Mouse (Mus musculus) cortical plate, adult 2 months (tissue): ENCODE measurements around the gene Tmem199. TPM values are rescaled to one million over a fixed set of nuclear protein-coding genes. Genes with fewer than 3 reads are reported as not detected.

Experiments used
- H3K27ac ChIP-seq: fragments of 200-500 bp; 2 replicates; pipeline ENCODE4 v1.5.1; 2012; ENCODE audit warnings: low read length, control low read depth, inconsistent platforms; ENCODE audit not compliant: insufficient read depth
- H3K4me1 ChIP-seq: fragments of 200-500 bp; 2 replicates; pipeline ENCODE4 v1.6.1; 2011; ENCODE audit warnings: low read length; ENCODE audit not compliant: control insufficient read depth, insufficient read depth
- H3K4me3 ChIP-seq: fragments of 200-500 bp; 2 replicates; pipeline ENCODE4 v1.5.1; 2011; ENCODE audit warnings: mild to moderate bottlenecking, low read length, control low read depth; ENCODE audit not compliant: insufficient read depth
- CTCF ChIP-seq: fragments of 200-500 bp; IDR thresholded peaks from 2 replicates; pipeline ENCODE4 v1.5.1; 2011; ENCODE audit warnings: mild to moderate bottlenecking, control low read depth, low read length; ENCODE audit not compliant: insufficient read depth; ENCODE audit errors: extremely low read depth
- POLR2A ChIP-seq: fragments of 200-500 bp; IDR thresholded peaks from 2 replicates; pipeline ENCODE4 v1.6.1; 2011; ENCODE audit warnings: mild to moderate bottlenecking, low read length, control low read depth; ENCODE audit not compliant: insufficient read depth; ENCODE audit errors: extremely low read depth
- polyA plus RNA-seq: library from polyadenylated mRNA; depleted of rRNA; stranded (reverse); fragments of >200 nt; gene quantifications from 2 replicates; pipeline ENCODE4 v1.2.3, GENCODE M21; 2012

Tmem199 gene
- polyA plus RNA-seq, 1 experiment: 57.8 TPM

DNA sequence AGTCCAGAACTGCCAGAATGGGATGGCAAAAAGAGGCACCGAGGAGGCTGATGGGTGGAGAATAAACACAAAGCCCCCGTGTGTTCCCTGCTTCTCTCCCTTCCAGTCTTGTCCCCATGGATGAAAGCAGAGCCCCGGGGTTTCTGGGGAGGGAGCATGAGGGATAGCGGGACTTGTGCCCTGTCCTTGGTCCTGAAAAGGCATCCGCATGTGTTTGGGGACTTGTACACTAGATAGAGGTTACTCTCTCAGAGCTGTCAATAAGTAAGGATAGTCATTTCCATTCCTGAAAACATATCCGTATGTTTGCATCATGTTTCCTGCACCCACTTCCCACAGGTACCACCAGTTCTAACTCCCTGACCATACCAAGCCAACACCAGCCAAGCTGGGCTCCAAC, 16.1 kb downstream of the Tmem199 start:
- H3K4me3 ChIP-seq: peak overlapping the region; percentile 96
- peaks cover 2% of the 10 kb centered on the region; the same call in 1 of the 2 replicates for H3K4me1 ChIP-seq
- no peak overlapping the region for H3K27ac ChIP-seq
- no peak for TF ChIP-seq CTCF
- TF ChIP-seq POLR2A: no peak

DNA sequence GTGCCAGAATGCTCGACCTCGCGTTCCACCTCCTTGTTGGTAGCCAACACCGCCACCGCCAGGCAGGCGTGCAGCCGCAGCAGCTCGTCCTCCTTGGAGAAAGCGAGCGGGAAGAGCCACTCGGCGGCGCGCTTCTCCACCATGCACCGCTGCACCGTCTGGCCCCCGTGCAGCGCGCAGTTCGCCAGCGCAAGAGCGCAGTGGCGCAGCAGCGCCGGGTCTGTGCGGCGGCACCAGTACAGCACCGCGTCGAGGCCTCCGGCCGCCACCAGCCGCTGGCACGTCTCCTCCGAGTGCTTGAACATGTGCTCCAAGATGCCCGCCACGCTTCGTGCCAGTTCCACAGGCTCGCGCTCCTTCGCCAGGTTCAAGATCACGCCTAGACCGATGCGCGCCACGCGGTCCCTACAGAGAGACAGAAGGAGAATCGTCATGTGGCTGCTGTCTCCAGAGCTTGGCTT, 21.2 kb downstream of the Tmem199 start:
- peak overlapping the region; percentile 17 for H3K4me3 ChIP-seq
- no peak for TF ChIP-seq POLR2A
- 0 out of 2 replicates have a peak, but pooled peaks have one; percentile 16 for TF ChIP-seq CTCF
- H3K27ac ChIP-seq: no peak overlapping the region
- H3K4me1 ChIP-seq: peaks cover 2% of the 10 kb centered on the region; the same call in 1 of the 2 replicates

DNA sequence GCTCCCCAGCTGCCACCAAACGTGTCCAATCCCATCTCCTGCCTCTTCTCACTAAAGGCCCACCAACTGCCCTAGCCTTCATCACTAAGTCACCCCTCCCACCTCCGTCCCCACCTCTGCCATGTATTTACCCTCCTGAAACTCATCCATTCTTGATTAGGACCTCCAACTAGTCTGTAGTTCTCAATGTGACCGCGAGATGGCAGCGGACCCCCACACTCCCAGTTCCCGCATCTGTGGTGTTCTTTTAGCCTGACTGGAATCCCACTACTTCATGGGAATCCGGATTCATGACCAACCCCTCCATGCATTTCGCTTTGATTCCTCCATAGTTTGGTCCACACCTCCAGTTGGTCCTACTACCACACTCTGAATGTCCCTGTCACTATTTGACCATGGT, 23.8 kb downstream of the Tmem199 start:
- Histone ChIP-seq H3K27ac (no peak overlapping the region), H3K4me1 (peaks cover 2% of the 10 kb centered on the region; the same call in 1 of the 2 replicates), H3K4me3 (no peak overlapping the region)
- TF ChIP-seq CTCF: peak; percentile 81
- no peak for TF ChIP-seq POLR2A

DNA sequence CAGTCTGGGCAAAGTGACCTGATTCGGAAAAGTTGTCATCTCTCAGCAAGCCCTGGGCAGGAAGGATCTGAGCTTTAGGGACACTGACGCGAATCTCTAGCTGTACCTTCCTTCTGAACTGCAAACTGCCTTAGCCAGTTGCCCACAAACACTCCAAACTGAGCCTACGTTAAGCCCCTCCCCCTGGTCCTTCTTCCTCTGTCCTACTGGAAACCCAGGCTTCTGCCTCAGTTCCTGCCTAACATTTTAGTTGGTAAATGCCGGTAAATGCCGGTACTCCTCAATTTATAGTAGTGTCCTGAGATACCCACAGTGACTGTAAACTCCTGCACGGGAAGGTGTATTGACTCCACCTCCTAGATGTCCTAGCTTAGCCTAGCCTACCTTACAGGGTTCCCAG, 28.3 kb downstream of the Tmem199 start:
- no peaks in the 10 kb centered on the region for H3K4me1 ChIP-seq

DNA sequence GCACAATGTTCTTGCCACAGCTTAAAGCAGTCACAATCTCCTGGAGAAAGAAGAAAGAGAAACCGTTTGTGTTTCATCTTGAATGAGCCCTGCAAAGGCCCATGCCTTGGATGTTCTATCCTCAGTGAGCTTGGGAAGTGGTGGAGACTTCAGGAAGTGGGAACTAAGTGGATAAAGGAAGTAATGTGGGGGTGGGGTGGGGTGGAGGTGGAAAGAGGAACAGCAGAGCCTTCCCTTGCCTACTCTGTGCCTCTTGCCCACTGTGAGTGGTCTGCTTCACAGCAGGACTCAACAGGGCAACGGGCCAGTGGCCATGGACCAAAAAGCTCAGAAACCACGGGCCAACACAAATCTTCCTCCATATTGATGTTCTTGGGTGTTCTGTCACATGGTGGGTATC, 36.7 kb downstream of the Tmem199 start:
- no peak overlapping the region for H3K4me3 ChIP-seq
- no peak for TF ChIP-seq CTCF
- no peak for TF ChIP-seq POLR2A
- H3K4me1 ChIP-seq: no peaks in the 10 kb centered on the region
- no peak overlapping the region for H3K27ac ChIP-seq

More for the DNA sequence above, 28.3 kb downstream of the Tmem199 start:
- TF ChIP-seq CTCF (no peak), POLR2A (no peak)
- Histone ChIP-seq H3K27ac (no peak overlapping the region), H3K4me3 (no peak overlapping the region)

DNA sequence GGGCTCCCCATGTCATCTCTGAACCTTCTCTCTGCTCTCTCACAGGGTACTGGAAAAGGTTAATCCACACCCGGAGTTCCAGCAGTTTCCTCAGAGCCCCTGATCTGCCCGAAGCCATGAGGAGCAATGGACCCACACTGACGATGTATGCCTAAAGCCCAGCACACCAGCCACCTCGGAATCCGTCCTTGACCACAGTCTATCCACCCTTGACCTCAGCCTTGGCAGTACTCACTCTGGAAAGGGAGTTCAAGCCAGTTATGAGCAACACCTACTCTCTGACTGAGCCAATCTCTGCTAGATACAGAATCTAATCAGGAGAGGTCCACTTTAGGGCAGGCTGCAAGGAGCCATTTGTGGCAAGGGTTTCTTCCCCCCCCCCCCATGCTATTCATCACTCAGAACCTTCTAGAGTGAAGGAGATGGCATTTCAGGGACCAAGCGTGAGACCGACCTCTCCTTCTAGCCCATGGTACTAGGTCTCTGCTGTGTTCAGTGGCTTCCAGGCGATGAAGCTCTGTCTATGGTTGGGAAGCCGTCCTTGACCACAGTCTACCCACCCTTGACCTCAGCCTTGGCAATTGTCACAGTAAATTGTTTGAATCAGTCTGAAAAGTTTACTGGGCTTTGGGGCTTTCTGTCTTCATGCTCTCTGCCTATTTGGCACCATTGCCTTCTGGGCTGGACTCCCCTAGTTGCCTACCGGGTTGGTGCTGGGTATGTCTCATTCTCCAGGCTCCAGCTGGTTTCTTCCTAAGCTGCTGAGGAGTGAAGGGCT, 40.5 kb downstream of the Tmem199 start:
- no peaks in the 10 kb centered on the region; the same call in 1 of the 2 replicates for H3K4me1 ChIP-seq
- no peak for TF ChIP-seq CTCF
- no peak for TF ChIP-seq POLR2A
- no peak overlapping the region for H3K4me3 ChIP-seq
- no peak overlapping the region for H3K27ac ChIP-seq

DNA sequence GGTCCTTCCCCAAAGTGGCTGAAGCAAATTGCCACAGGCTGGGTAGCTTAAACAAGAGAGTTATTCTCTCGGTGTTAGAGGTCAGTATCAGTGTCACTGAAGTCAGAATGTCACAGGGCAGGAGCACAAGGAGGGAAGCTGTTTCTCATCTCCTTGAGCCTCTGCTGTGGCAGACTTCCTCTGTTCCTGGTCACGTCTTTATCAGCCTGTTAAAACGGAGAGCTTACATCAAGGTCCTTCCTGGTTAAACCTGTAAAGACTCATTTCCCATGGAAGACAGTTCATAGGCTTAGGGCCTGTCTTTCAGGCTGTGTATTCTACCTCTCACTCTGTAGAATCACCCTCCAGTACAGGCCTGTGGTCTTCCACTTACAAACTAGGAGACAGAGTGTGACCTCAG, 44.0 kb downstream of the Tmem199 start:
- no peak overlapping the region for H3K27ac ChIP-seq
- H3K4me1 ChIP-seq: peaks cover 2% of the 10 kb centered on the region
- TF ChIP-seq CTCF (no peak), POLR2A (no peak)
- no peak overlapping the region for H3K4me3 ChIP-seq

DNA sequence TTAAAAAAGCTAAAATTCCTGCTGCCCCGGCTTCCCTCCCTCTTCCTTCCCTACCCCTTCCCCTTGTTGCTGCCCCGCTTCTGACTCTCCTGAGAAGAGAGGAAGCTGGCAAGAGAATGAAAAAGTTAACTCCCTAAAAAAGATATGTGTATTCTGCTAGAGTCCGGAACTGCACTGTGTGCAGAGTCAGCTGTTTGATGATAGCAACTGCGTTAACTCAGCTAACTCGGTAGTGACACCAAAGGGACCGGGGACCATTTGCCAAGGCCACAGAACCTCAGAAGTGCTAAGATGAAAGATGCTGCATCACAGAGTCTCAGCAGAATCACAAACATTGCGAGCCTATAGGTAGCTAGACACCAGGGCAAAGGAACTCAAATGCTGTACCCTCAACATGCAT, 44.5 kb downstream of the Tmem199 start:
- Histone ChIP-seq H3K27ac (no peak overlapping the region), H3K4me1 (peaks cover 2% of the 10 kb centered on the region), H3K4me3 (no peak overlapping the region)
- TF ChIP-seq CTCF (no peak), POLR2A (no peak)

DNA sequence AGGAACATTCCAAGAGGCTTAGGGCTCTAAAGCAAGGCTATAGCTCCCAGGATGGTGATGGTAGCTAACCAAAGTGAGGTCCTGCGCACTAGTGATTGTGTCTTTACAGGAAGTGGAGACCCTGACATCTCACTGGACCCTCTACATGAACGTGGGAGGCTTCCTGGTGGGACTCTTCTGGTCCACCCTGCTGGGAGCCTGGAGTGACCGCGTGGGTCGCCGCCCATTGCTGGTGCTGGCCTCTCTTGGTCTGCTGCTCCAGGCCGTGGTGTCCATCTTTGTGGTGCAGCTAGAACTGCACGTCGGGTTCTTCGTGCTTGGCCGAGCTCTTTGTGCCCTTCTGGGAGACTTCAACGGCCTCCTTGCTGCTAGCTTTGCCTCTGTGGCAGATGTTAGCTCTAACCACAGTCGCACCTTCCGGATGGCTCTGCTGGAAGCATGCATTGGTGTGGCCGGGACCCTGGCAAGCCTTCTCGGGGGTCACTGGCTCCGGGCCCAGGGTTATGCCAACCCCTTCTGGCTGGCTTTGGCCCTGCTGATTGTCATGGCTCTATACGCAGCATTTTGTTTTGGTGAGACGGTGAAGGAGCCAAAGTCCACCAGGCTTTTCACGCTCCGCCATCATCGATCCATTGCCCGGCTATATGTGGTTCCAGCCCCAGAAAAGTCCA, 45.6 kb downstream of the Tmem199 start:
- Histone ChIP-seq H3K4me3 (peak overlapping the region; percentile 56), H3K4me1 (peaks cover 2% of the 10 kb centered on the region), H3K27ac (no peak overlapping the region)
- TF ChIP-seq CTCF (no peak), POLR2A (no peak)

DNA sequence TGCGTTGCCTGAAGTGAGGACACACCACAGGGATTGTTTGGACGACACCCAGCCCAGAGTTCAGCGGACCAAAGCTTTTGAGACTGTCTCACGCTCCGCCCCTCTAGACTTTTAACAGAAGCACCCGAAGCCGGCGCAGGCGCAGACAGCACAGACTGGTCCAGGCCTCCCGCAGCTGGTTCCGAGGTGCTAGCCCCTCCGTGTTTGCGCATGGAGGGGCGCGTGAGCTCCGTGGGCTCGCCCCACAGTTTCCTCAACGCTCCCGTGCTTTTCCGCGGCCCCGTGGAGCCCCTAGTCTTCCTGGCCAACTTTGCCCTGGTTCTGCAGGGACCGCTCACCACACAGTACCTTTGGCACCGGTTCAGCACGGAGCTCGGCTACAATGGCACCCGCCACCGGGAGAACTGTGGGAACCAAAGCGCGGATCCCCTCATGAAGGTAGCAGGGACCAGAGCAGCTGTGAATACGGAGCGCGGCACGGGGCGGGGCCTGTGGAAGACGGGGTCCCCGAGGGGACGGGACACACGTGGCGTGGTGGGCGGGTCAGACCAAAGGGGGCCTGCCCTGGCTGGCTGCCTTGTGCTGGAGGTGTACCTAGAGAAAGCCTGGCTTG, 46.3 kb downstream of the Tmem199 start, which contains the start of gene Slc46a1:
Slc46a1 (plus strand) TSS at position 130 of the 613 bp plus-strand sequence.
- Histone ChIP-seq H3K4me1 (peaks cover 2% of the 10 kb centered on the region), H3K27ac (peak within 1 kb of the TSS; percentile 48; the same call in 1 of the 2 replicates), H3K4me3 (peak within 1 kb of the TSS; percentile 56)
- TF ChIP-seq POLR2A (0 out of 2 replicates have a peak, but pooled peaks have one; percentile 7), CTCF (no peak)
